Mouse (Mus musculus) fat pad, adult 2 months (tissue): Measurements from ENCODE around the gene Vwc2.

Experiments used
- DNase-seq: peaks from one replicate; pipeline ENCODE4 v3.0.0-alpha.2; 2011; ENCODE audit warnings: low read depth, low spot score; ENCODE audit errors: extremely low read depth

The Vwc2 gene

GRCm38 (mm10) chr11:11239346-11239745 is 125.3 kb downstream of the Vwc2 start:
- no peak for DNase-seq

- DNase-seq, result no peak
Observed at GRCm38 (mm10) chr11:11242694-11243377, 128.8 kb downstream of the Vwc2 start.

- DNase-seq, result no peak
Observed at GRCm38 (mm10) chr11:11257348-11257747, 143.3 kb downstream of the Vwc2 start.

- DNase-seq, result no peak
Observed at GRCm38 (mm10) chr11:11280128-11280527, 166.1 kb downstream of the Vwc2 start.

- no peak for DNase-seq
Observed at GRCm38 (mm10) chr11:11283512-11283911, 169.5 kb downstream of the Vwc2 start.
